Mouse (Mus musculus): ENCODE measurements around the gene Mob3c. TPM values are rescaled to one million over a fixed set of nuclear protein-coding genes. Genes with fewer than 3 reads are reported as not detected.

Mob3c gene
- polyA plus RNA-seq (2012; rRNA removed) = 10.9 and 11.5 TPM in 2 replicates

GRCm38 (mm10) chr4:115827888-115828571 is at the start of gene Mob3c:
Gene Mob3c (plus strand): TSS chr4:115828092.
- DNase-seq (ENCODE audit: extremely low spot score in 1 of 2, low spot score in 1 of 2) = peak in 1 of 2 experiments; percentile 63

GRCm38 (mm10) chr4:115780269-115780668 is 47.6 kb upstream of the Mob3c start:
- DNase-seq (ENCODE audit: extremely low spot score in 1 of 2, low spot score in 1 of 2) = peak in 1 of 2 experiments; percentile 48

GRCm38 (mm10) chr4:115780918-115781317 is 47.0 kb upstream of the Mob3c start, which contains the start of gene Tex38:
Gene Tex38 (minus strand): TSS chr4:115781018.
- DNase-seq (ENCODE audit: extremely low spot score in 1 of 2, low spot score in 1 of 2) = no peak

GRCm38 (mm10) chr4:115782026-115782805 is 45.7 kb upstream of the Mob3c start:
- DNase-seq (ENCODE audit: extremely low spot score in 1 of 2, low spot score in 1 of 2) = no peak

- DNase-seq (ENCODE audit: extremely low spot score in 1 of 2, low spot score in 1 of 2) = peak; percentile 25 to 86
These were observed 43.0 kb upstream of the Mob3c start, which contains the start of gene Atpaf1 for GRCm38 (mm10) chr4:115784769-115785510. Gene Atpaf1 (plus strand): TSS chr4:115784812.

- DNase-seq (ENCODE audit: extremely low spot score in 1 of 2, low spot score in 1 of 2) = no peak
These were observed 42.3 kb upstream of the Mob3c start for GRCm38 (mm10) chr4:115785511-115786034.

- DNase-seq (ENCODE audit: extremely low spot score in 1 of 2, low spot score in 1 of 2) = peak; percentile 30 to 43
These were observed 37.0 kb upstream of the Mob3c start for GRCm38 (mm10) chr4:115790864-115791263.

- no peak for DNase-seq (ENCODE audit: extremely low spot score in 1 of 2, low spot score in 1 of 2)
These were observed 32.5 kb upstream of the Mob3c start for GRCm38 (mm10) chr4:115795360-115795759.

GRCm38 (mm10) chr4:115799981-115800380 is 27.9 kb upstream of the Mob3c start:
- no peak for DNase-seq (ENCODE audit: extremely low spot score in 1 of 2, low spot score in 1 of 2)

- no peak for DNase-seq (ENCODE audit: extremely low spot score in 1 of 2, low spot score in 1 of 2)
These were observed 15.6 kb upstream of the Mob3c start for GRCm38 (mm10) chr4:115812326-115812725.

- DNase-seq (ENCODE audit: extremely low spot score in 1 of 2, low spot score in 1 of 2) = no peak
These were observed 12.3 kb upstream of the Mob3c start for GRCm38 (mm10) chr4:115815606-115816005.

- DNase-seq (ENCODE audit: extremely low spot score in 1 of 2, low spot score in 1 of 2) = no peak
These were observed 7.7 kb upstream of the Mob3c start for GRCm38 (mm10) chr4:115820199-115820598.

- DNase-seq (ENCODE audit: extremely low spot score in 1 of 2, low spot score in 1 of 2) = no peak
These were observed 6.9 kb upstream of the Mob3c start for GRCm38 (mm10) chr4:115820944-115821343.

- DNase-seq (ENCODE audit: extremely low spot score in 1 of 2, low spot score in 1 of 2) = no peak
These were observed 6.5 kb upstream of the Mob3c start for GRCm38 (mm10) chr4:115821431-115821830.

GRCm38 (mm10) chr4:115821928-115822327 is 6.0 kb upstream of the Mob3c start:
- no peak for DNase-seq (ENCODE audit: extremely low spot score in 1 of 2, low spot score in 1 of 2)

- DNase-seq (ENCODE audit: extremely low spot score in 1 of 2, low spot score in 1 of 2) = no peak
These were observed 3.7 kb upstream of the Mob3c start for GRCm38 (mm10) chr4:115824178-115824577.

GRCm38 (mm10) chr4:115825271-115825670 is 2.6 kb upstream of the Mob3c start:
- no peak for DNase-seq (ENCODE audit: extremely low spot score in 1 of 2, low spot score in 1 of 2)

GRCm38 (mm10) chr4:115827066-115827465 is 826 bp upstream of the Mob3c start:
- DNase-seq (ENCODE audit: extremely low spot score in 1 of 2, low spot score in 1 of 2) = no peak

- no peak for DNase-seq (ENCODE audit: extremely low spot score in 1 of 2, low spot score in 1 of 2)
These were observed 381 bp upstream of the Mob3c start for GRCm38 (mm10) chr4:115827535-115827887.

- DNase-seq (ENCODE audit: extremely low spot score in 1 of 2, low spot score in 1 of 2) = no peak
These were observed 645 bp downstream of the Mob3c start for GRCm38 (mm10) chr4:115828572-115828902.

- DNase-seq (ENCODE audit: extremely low spot score in 1 of 2, low spot score in 1 of 2) = no peak
These were observed 2.6 kb downstream of the Mob3c start for GRCm38 (mm10) chr4:115830491-115830890.
